Mouse (Mus musculus) intestine, embryonic 14.5 days (tissue): ENCODE data around the gene H2-Ke6. TPM values are rescaled to one million over a fixed set of nuclear protein-coding genes. Genes with fewer than 3 reads are reported as not detected.
A peak's percentile ranks its signal among the peaks of the same experiment; 100 is the strongest.
"Not testable (repeated sequence)": the region's sequence is repeated elsewhere in the genome, so short reads cannot be mapped to it uniquely, and the experiment has no call there.

Experiments
- ATAC-seq: fragments of 200-750 bp; cut with Nextera tagmentation; replicated peaks from 2 replicates; pipeline ENCODE4 v1.8.0; 2017; ENCODE audit warnings: low read depth, moderate number of reproducible peaks, moderate TSS enrichment, moderate library complexity; ENCODE audit not compliant: low FRiP score, low TSS enrichment
- DNase-seq: peaks from one replicate; pipeline ENCODE4 v3.0.0-alpha.2; 2018; ENCODE audit warnings: low spot score
- H3K27ac ChIP-seq: fragments of 300-500 bp; sonication (generic); 2 replicates; pipeline ENCODE4 v1.5.1; 2014; ENCODE audit warnings: low read depth, mild to moderate bottlenecking, control low read depth
- H3K27me3 ChIP-seq: fragments of 300-500 bp; sonication (generic); replicated peaks from 2 replicates; pipeline ENCODE4 v1.6.1; 2014; ENCODE audit warnings: low read length, control low read depth; ENCODE audit not compliant: control insufficient read depth, insufficient read depth
- H3K36me3 ChIP-seq: fragments of 300-500 bp; sonication (generic); 2 replicates; pipeline ENCODE4 v1.6.1; 2014; ENCODE audit warnings: low read length, control low read depth; ENCODE audit not compliant: control insufficient read depth, insufficient read depth
- H3K4me1 ChIP-seq: fragments of 300-500 bp; sonication (generic); replicated peaks from 2 replicates; pipeline ENCODE4 v1.6.1; 2014; ENCODE audit warnings: low read length, control low read depth, mixed read lengths; ENCODE audit not compliant: control insufficient read depth, insufficient read depth
- H3K4me2 ChIP-seq: fragments of 300-500 bp; sonication (generic); 2 replicates; pipeline ENCODE4 v1.6.1; 2014; ENCODE audit warnings: low read length
- H3K4me3 ChIP-seq: fragments of 300-500 bp; sonication (generic); 2 replicates; pipeline ENCODE4 v1.5.1; 2014; ENCODE audit warnings: low read depth, low read length, control low read depth, mixed read lengths
- H3K9ac ChIP-seq: fragments of 300-500 bp; sonication (generic); 2 replicates; pipeline ENCODE4 v1.6.1; 2014; ENCODE audit warnings: mild to moderate bottlenecking, low read length
- H3K9me3 ChIP-seq: fragments of 300-500 bp; sonication (generic); 2 replicates; pipeline ENCODE4 v1.6.1; 2016; ENCODE audit warnings: low read length, control low read depth; ENCODE audit not compliant: control insufficient read depth
- WGBS: fragments of 180-500 bp; shearing (Covaris S2); extraction: QIAGEN DNeasy Blood & Tissue Kit; methylation state at CpG from one replicate; pipeline ENCODE4 v1.1.7; 2014; 5-methylcytosine and 5-hydroxymethylcytosine counted together
- polyA plus RNA-seq: library from polyadenylated mRNA; unstranded; fragments of >200 nt; fragmentation: Nextera tagmentation; extraction: Ambion mirVana; gene quantifications from 2 replicates; pipeline ENCODE4 v1.2.1, GENCODE M21; 2014

Gene H2-Ke6
- polyA plus RNA-seq, 1 experiment from 2014 or later, result 49.7 TPM

DNA sequence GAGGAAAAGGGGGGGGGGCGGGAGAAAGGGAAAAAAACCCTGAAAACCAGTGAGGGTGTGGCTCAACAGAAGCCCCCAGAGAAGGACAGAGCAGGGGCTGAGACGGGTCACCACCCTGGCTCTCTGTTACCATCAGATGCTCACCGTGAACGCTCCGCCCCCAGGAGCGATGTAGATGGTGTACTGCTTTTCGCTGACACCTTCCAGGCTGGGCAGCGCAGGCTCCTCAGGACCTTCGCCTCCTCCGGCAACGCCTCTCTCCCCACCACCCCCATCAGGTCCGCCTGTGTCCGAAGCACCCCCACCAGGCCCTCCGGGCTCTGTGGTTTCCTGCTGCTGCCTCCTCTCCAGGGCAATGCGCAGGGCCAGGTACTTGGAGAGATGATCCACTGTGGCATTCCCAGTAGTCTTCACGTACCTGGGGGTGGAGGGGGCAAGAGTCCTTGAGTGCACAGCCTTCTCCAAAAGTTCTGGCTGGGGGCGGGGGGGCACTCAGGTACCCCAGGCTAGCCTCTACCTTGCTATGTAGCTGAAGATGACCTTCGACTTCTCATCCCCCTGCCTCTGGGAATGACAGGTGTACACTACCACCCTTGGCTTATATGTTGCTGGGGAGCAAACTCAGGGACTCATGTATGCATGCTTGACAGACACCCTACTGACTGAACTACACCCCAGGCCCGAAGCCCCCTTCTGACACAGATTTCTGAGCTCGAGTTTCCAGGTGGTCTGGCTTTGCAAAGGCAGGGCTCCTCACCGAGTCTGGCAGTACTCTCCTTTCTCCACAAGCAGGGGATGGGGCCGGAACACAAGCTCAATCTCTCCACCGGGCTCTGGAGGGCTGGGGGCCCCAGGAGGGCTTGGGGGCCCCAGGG, 6.1 kb downstream of the H2-Ke6 start:
- Histone ChIP-seq H3K36me3 (peaks cover 19% of the 10 kb centered on the region), H3K27me3 (no peaks in the 10 kb centered on the region), H3K4me1 (peaks cover 16% of the 10 kb centered on the region), H3K27ac (no peak overlapping the region), H3K4me3 (no peak overlapping the region), H3K4me2 (no peak overlapping the region), H3K9ac (no peak overlapping the region), H3K9me3 (0 out of 2 replicates have a peak, but pooled peaks cover 2% of the 10 kb centered on the region)
- DNase-seq (peak; percentile 36), ATAC-seq (no peak)
- WGBS, result 94% methylated on average over 19 of the region's 23 CpGs

- no peak overlapping the region for H3K4me3 ChIP-seq
- ATAC-seq, result no peak
- 96% methylated on average over 8 of the region's 8 CpGs for WGBS
Observed at GRCm38 (mm10) chr17:34013436-34013835, 14.4 kb downstream of the H2-Ke6 start.

GRCm38 (mm10) chr17:34010156-34010555, 17.7 kb downstream of the H2-Ke6 start:
- 71% methylated on average over 5 of the region's 5 CpGs for WGBS
- Histone ChIP-seq H3K9ac (no peak overlapping the region), H3K36me3 (no peaks in the 10 kb centered on the region), H3K27me3 (no peaks in the 10 kb centered on the region), H3K27ac (no peak overlapping the region), H3K9me3 (0 out of 2 replicates have a peak, but pooled peaks cover 2% of the 10 kb centered on the region), H3K4me2 (no peak overlapping the region), H3K4me1 (no peaks in the 10 kb centered on the region), H3K4me3 (no peak overlapping the region)
- DNase-seq (no peak), ATAC-seq (no peak)

More at GRCm38 (mm10) chr17:34013436-34013835, 14.4 kb downstream of the H2-Ke6 start:
- no peak overlapping the region for H3K27ac ChIP-seq
- H3K4me2 ChIP-seq, result no peak overlapping the region
- no peaks in the 10 kb centered on the region for H3K27me3 ChIP-seq
- H3K4me1 ChIP-seq, result no peaks in the 10 kb centered on the region
- H3K36me3 ChIP-seq, result no peaks in the 10 kb centered on the region
- no peak for DNase-seq
- H3K9me3 ChIP-seq, result 0 out of 2 replicates have a peak, but pooled peaks cover 2% of the 10 kb centered on the region
- no peak overlapping the region for H3K9ac ChIP-seq

GRCm38 (mm10) chr17:34006570-34006969, 21.3 kb downstream of the H2-Ke6 start:
- Histone ChIP-seq H3K4me1 (no peaks in the 10 kb centered on the region), H3K4me3 (no peak overlapping the region), H3K36me3 (no peaks in the 10 kb centered on the region), H3K9ac (no peak overlapping the region), H3K27me3 (0 out of 2 replicates have a peak, but pooled peaks cover 3% of the 10 kb centered on the region), H3K9me3 (no peaks in the 10 kb centered on the region), H3K27ac (no peak overlapping the region), H3K4me2 (no peak overlapping the region)
- no peak for DNase-seq
- no peak for ATAC-seq
- 44% methylated on average over 2 of the region's 2 CpGs for WGBS

GRCm38 (mm10) chr17:34003426-34003825, 24.4 kb downstream of the H2-Ke6 start:
- Histone ChIP-seq H3K9ac (no peak overlapping the region), H3K9me3 (no peaks in the 10 kb centered on the region), H3K36me3 (no peaks in the 10 kb centered on the region), H3K4me2 (no peak overlapping the region), H3K27me3 (peaks cover 23% of the 10 kb centered on the region), H3K4me3 (no peak overlapping the region), H3K27ac (no peak overlapping the region), H3K4me1 (0 out of 2 replicates have a peak, but pooled peaks cover 4% of the 10 kb centered on the region)
- no peak for ATAC-seq
- DNase-seq, result peak; percentile 79
- 7% methylated on average over 5 of the region's 5 CpGs for WGBS

GRCm38 (mm10) chr17:34000796-34001195, 27.1 kb downstream of the H2-Ke6 start:
- 47% methylated on average over 2 of the region's 2 CpGs for WGBS
- H3K9me3 ChIP-seq, H3K27ac ChIP-seq, H3K4me3 ChIP-seq, H3K4me2 ChIP-seq, H3K36me3 ChIP-seq, H3K9ac ChIP-seq, DNase-seq, ATAC-seq, H3K4me1 ChIP-seq: not testable (repeated sequence)
- peaks cover 23% of the 10 kb centered on the region for H3K27me3 ChIP-seq

DNA sequence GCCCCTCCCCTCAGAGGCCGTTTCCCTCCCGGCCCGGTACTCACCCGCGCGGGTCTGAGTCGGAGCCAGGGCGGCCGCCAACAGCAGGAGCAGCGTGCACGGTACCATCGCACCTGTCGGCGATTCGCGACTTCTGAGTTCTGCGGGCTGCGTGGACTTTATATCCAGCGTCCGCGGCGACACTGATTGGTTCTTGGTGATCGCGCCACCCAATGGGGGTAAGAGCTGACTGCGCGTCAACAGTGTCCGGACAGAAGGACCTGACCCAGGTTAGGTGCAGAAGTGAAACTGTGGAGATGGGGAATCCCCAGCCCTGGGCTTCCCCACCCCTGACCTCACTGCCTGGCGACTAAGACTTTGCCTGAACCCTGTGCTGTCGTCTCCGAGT, 27.7 kb downstream of the H2-Ke6 start, which contains the start of gene H2-K1:
Gene H2-K1 (minus strand): TSS at position 198 of the 388 bp plus-strand sequence.
- ATAC-seq (peak; percentile 90), DNase-seq (peak; percentile 83)
- Histone ChIP-seq H3K9ac (peak within 1 kb of the TSS; percentile 37), H3K27me3 (peaks cover 23% of the 10 kb centered on the region), H3K4me1 (0 out of 2 replicates have a peak, but pooled peaks cover 4% of the 10 kb centered on the region), H3K27ac (no peak within 1 kb of the TSS), H3K36me3 (no peaks in the 10 kb centered on the region), H3K9me3 (no peaks in the 10 kb centered on the region), H3K4me2 (peak within 1 kb of the TSS; percentile 94), H3K4me3 (peak within 1 kb of the TSS; percentile 47)
- under 1% methylated on average over 28 of the region's 30 CpGs for WGBS

DNA sequence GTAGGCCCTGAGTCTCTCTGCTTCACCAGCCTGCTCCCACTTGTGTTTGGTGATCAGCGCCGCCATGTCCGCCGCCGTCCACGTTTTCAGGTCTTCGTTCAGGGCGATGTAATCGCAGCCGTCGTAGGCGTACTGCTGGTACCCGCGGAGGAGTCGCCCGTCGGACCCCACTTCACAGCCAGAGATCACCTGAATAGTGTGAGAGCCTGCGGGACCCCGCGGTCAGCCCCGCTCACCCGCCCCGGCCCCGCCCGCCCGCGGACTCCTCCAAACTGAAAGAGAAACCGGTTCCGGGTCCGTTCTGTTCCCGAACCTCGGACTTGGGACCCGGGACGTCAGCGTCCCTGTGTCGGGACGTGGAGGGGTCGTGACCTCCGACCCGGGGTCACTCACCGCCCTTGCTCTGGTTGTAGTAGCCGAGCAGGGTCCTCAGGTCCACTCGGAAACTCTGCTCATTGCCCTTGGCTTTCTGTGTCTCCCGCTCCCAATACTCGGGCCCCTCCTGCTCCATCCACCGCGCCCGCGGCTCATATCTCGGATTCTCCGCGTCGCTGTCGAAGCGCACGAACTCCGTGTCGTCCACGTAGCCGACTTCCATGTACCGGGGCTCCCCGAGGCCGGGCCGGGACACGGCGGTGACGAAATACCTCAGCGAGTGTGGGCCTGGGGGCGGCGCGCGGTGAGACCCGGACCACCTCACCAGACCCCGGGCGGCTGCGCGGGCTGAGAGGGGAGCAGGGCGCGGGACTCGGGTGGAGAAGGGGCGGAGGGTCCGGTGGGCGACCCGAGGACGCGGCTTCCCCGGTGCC, 28.3 kb downstream of the H2-Ke6 start:
- no peaks in the 10 kb centered on the region for H3K9me3 ChIP-seq
- DNase-seq, result peak; percentile 59
- H3K9ac ChIP-seq, result peak overlapping the region; percentile 37
- ATAC-seq, result peak; percentile 48
- H3K27me3 ChIP-seq, result peaks cover 23% of the 10 kb centered on the region
- H3K27ac ChIP-seq, result no peak overlapping the region
- H3K4me1 ChIP-seq, result 0 out of 2 replicates have a peak, but pooled peaks cover 4% of the 10 kb centered on the region
- no peaks in the 10 kb centered on the region for H3K36me3 ChIP-seq
- WGBS, result 1% methylated on average over 86 of the region's 87 CpGs
- H3K4me3 ChIP-seq, result peak overlapping the region; percentile 47
- H3K4me2 ChIP-seq, result peak overlapping the region; percentile 94
